Mouse (Mus musculus): ENCODE results near the gene Ddb2. TPM values are rescaled to one million over a fixed set of nuclear protein-coding genes. Genes with fewer than 3 reads are reported as not detected.
A peak's percentile ranks its signal among the peaks of the same experiment; 100 is the strongest.

Gene Ddb2
- polyA plus RNA-seq, 1 experiment = 32.4 TPM

GRCm38 (mm10) chr2:91194624-91195332 lies 42.0 kb downstream of the Ddb2 start:
- WGBS = 5% methylated on average over 27 of the region's 27 CpGs
- peak overlapping the region; percentile 37; the same call in 1 of the 2 replicates for H3K27ac ChIP-seq (ENCODE audit: control insufficient read depth, insufficient read depth, low read depth, low read length, poor library complexity)
- H3K4me1 ChIP-seq (ENCODE audit: control insufficient read depth, insufficient read depth, low read length) = no peaks in the 10 kb centered on the region; the same call in 1 of the 2 replicates
- TF ChIP-seq CTCF (IDR thresholded peaks at IDR 0.05; ENCODE audit: control insufficient read depth, insufficient read depth, low read length) (peak; percentile 77), POLR2A (IDR thresholded peaks at IDR 0.05; ENCODE audit: borderline replicate concordance, control insufficient read depth, low read depth, low read length) (peak; percentile 35; the same call in 1 of the 2 replicates)
- H3K4me3 ChIP-seq (replicated peaks; ENCODE audit: control insufficient read depth, low read depth, low read length) = peak overlapping the region; percentile 46

GRCm38 (mm10) chr2:91190501-91190900 lies 46.3 kb downstream of the Ddb2 start:
- WGBS = 91% methylated on average over 16 of the region's 16 CpGs
- Histone ChIP-seq H3K4me1 (ENCODE audit: control insufficient read depth, insufficient read depth, low read length) (no peaks in the 10 kb centered on the region; the same call in none of the 2 replicates), H3K27ac (ENCODE audit: control insufficient read depth, insufficient read depth, low read depth, low read length, poor library complexity) (no peak overlapping the region), H3K4me3 (replicated peaks; ENCODE audit: control insufficient read depth, low read depth, low read length) (no peak overlapping the region)
- TF ChIP-seq CTCF (IDR thresholded peaks at IDR 0.05; ENCODE audit: control insufficient read depth, insufficient read depth, low read length) (no peak), POLR2A (IDR thresholded peaks at IDR 0.05; ENCODE audit: borderline replicate concordance, control insufficient read depth, low read depth, low read length) (no peak)

GRCm38 (mm10) chr2:91187431-91187830 lies 49.4 kb downstream of the Ddb2 start:
- TF ChIP-seq POLR2A (IDR thresholded peaks at IDR 0.05; ENCODE audit: borderline replicate concordance, control insufficient read depth, low read depth, low read length) (no peak), CTCF (IDR thresholded peaks at IDR 0.05; ENCODE audit: control insufficient read depth, insufficient read depth, low read length) (no peak)
- 46% methylated on average over 4 of the region's 4 CpGs for WGBS
- Histone ChIP-seq H3K4me1 (ENCODE audit: control insufficient read depth, insufficient read depth, low read length) (peaks cover 3% of the 10 kb centered on the region), H3K27ac (ENCODE audit: control insufficient read depth, insufficient read depth, low read depth, low read length, poor library complexity) (no peak overlapping the region), H3K4me3 (replicated peaks; ENCODE audit: control insufficient read depth, low read depth, low read length) (no peak overlapping the region)

GRCm38 (mm10) chr2:91186208-91186607 lies 50.6 kb downstream of the Ddb2 start:
- H3K4me3 ChIP-seq (replicated peaks; ENCODE audit: control insufficient read depth, low read depth, low read length) = no peak overlapping the region
- H3K4me1 ChIP-seq (ENCODE audit: control insufficient read depth, insufficient read depth, low read length) = peaks cover 5% of the 10 kb centered on the region
- TF ChIP-seq CTCF (IDR thresholded peaks at IDR 0.05; ENCODE audit: control insufficient read depth, insufficient read depth, low read length) = no peak
- no peak for TF ChIP-seq POLR2A (IDR thresholded peaks at IDR 0.05; ENCODE audit: borderline replicate concordance, control insufficient read depth, low read depth, low read length)
- H3K27ac ChIP-seq (ENCODE audit: control insufficient read depth, insufficient read depth, low read depth, low read length, poor library complexity) = no peak overlapping the region
- WGBS = 36% methylated on average over 1 of the region's 1 CpGs

- WGBS = 19% methylated on average over 15 of the region's 15 CpGs
- no peak for TF ChIP-seq CTCF (IDR thresholded peaks at IDR 0.05; ENCODE audit: control insufficient read depth, insufficient read depth, low read length)
- TF ChIP-seq POLR2A (IDR thresholded peaks at IDR 0.05; ENCODE audit: borderline replicate concordance, control insufficient read depth, low read depth, low read length) = 0 out of 2 replicates have a peak, but pooled peaks have one; percentile 30
- Histone ChIP-seq H3K27ac (ENCODE audit: control insufficient read depth, insufficient read depth, low read depth, low read length, poor library complexity) (peak within 1 kb of the TSS; percentile 90), H3K4me3 (replicated peaks; ENCODE audit: control insufficient read depth, low read depth, low read length) (peak within 1 kb of the TSS; percentile 78), H3K4me1 (ENCODE audit: control insufficient read depth, insufficient read depth, low read length) (peaks cover 5% of the 10 kb centered on the region; the same call in 1 of the 2 replicates)
These were observed 52.9 kb downstream of the Ddb2 start, which contains the start of gene Madd for GRCm38 (mm10) chr2:91183711-91184405. Gene Madd, minus strand, starts transcription at chr2:91183837.

GRCm38 (mm10) chr2:91183148-91183513 lies 53.7 kb downstream of the Ddb2 start:
- no peak for TF ChIP-seq POLR2A (IDR thresholded peaks at IDR 0.05; ENCODE audit: borderline replicate concordance, control insufficient read depth, low read depth, low read length)
- no peak for TF ChIP-seq CTCF (IDR thresholded peaks at IDR 0.05; ENCODE audit: control insufficient read depth, insufficient read depth, low read length)
- Histone ChIP-seq H3K4me3 (replicated peaks; ENCODE audit: control insufficient read depth, low read depth, low read length) (peak overlapping the region; percentile 78), H3K27ac (ENCODE audit: control insufficient read depth, insufficient read depth, low read depth, low read length, poor library complexity) (peak overlapping the region; percentile 90), H3K4me1 (ENCODE audit: control insufficient read depth, insufficient read depth, low read length) (peaks cover 5% of the 10 kb centered on the region; the same call in 1 of the 2 replicates)
- 0% methylated on average over 9 of the region's 9 CpGs for WGBS

GRCm38 (mm10) chr2:91182405-91183147 lies 54.2 kb downstream of the Ddb2 start:
- peak overlapping the region; percentile 78 for H3K4me3 ChIP-seq (replicated peaks; ENCODE audit: control insufficient read depth, low read depth, low read length)
- WGBS = under 1% methylated on average over 81 of the region's 81 CpGs

More at GRCm38 (mm10) chr2:91182405-91183147, 54.2 kb downstream of the Ddb2 start:
- TF ChIP-seq POLR2A (IDR thresholded peaks at IDR 0.05; ENCODE audit: borderline replicate concordance, control insufficient read depth, low read depth, low read length) (peak; percentile 42; the same call in 1 of the 2 replicates), CTCF (IDR thresholded peaks at IDR 0.05; ENCODE audit: control insufficient read depth, insufficient read depth, low read length) (no peak)
- Histone ChIP-seq H3K4me1 (ENCODE audit: control insufficient read depth, insufficient read depth, low read length) (peaks cover 5% of the 10 kb centered on the region; the same call in 1 of the 2 replicates), H3K27ac (ENCODE audit: control insufficient read depth, insufficient read depth, low read depth, low read length, poor library complexity) (peak overlapping the region; percentile 90)

Measured in bone marrow, adult 2 months (tissue).